Mouse (Mus musculus) erythroid progenitor cell, adult 5-6 weeks (primary cell): ENCODE results near the gene Cnksr1. TPM values are rescaled to one million over a fixed set of nuclear protein-coding genes. Genes with fewer than 3 reads are reported as not detected.
"Not testable (repeated sequence)": the region's sequence is repeated elsewhere in the genome, so short reads cannot be mapped to it uniquely, and the experiment has no call there.

ENCODE experiments used
- ATAC-seq: replicated peaks from 2 replicates; pipeline ENCODE4 v1.8.0; 2016; ENCODE audit warnings: moderate number of reproducible peaks, mild to moderate bottlenecking, moderate TSS enrichment, inconsistent platforms; ENCODE audit not compliant: poor library complexity, low FRiP score, severe bottlenecking
- total RNA-seq, 2 experiments: library from RNA; stranded (forward) in 1 of 2; stranded (reverse) in 1 of 2; fragments of 150-400 nt in 1 of 2; fragments of 186-747, 209-891 nt in 1 of 2; gene quantifications; 2 replicates each; pipeline versions ENCODE4 v1.2.3 to v1.2.4; 2015 to 2017; ENCODE audit warnings: low replicate concordance in 2 of 2

The Cnksr1 gene
- total RNA-seq (2015; ENCODE audit: low replicate concordance) (not detected in 2 replicates), total RNA-seq (2017; ENCODE audit: low replicate concordance) (not detected in 2 replicates)

- 0 out of 2 replicates have a peak, but pooled peaks have one; percentile 16 for ATAC-seq
Measured at GRCm38 (mm10) chr4:134238279-134238651, at the start of gene Cnksr1. Gene Cnksr1 (minus strand): TSS chr4:134238399.

GRCm38 (mm10) chr4:134287575-134288025, 49.4 kb upstream of the Cnksr1 start, which contains the start of gene Pdik1l:
Gene Pdik1l (minus strand): TSS chr4:134287895.
- peak; percentile 75 for ATAC-seq

- peak; percentile 72 for ATAC-seq
Measured at GRCm38 (mm10) chr4:134287168-134287564, 49.0 kb upstream of the Cnksr1 start.

GRCm38 (mm10) chr4:134286226-134287167, 48.3 kb upstream of the Cnksr1 start:
- peak; percentile 5; the same call in 1 of the 2 replicates for ATAC-seq

GRCm38 (mm10) chr4:134284942-134285341, 46.7 kb upstream of the Cnksr1 start:
- ATAC-seq = peak; percentile 56

- ATAC-seq = peak; percentile 94
Measured at GRCm38 (mm10) chr4:134273417-134274345, 35.5 kb upstream of the Cnksr1 start.

GRCm38 (mm10) chr4:134272731-134273416, 34.7 kb upstream of the Cnksr1 start:
- 0 out of 2 replicates have a peak, but pooled peaks have one; percentile 12 for ATAC-seq

GRCm38 (mm10) chr4:134271979-134272378, 33.8 kb upstream of the Cnksr1 start:
- ATAC-seq = no peak

- ATAC-seq = not testable (repeated sequence)
Measured at GRCm38 (mm10) chr4:134269622-134270021, 31.4 kb upstream of the Cnksr1 start.

GRCm38 (mm10) chr4:134268102-134268655, 30.0 kb upstream of the Cnksr1 start:
- no peak for ATAC-seq

- ATAC-seq = no peak
Measured at GRCm38 (mm10) chr4:134265860-134266585, 27.8 kb upstream of the Cnksr1 start.

- 0 out of 2 replicates have a peak, but pooled peaks have one; percentile 75 for ATAC-seq
Measured at GRCm38 (mm10) chr4:134263191-134263590, 25.0 kb upstream of the Cnksr1 start.

GRCm38 (mm10) chr4:134258354-134258753, 20.2 kb upstream of the Cnksr1 start:
- no peak for ATAC-seq

GRCm38 (mm10) chr4:134257198-134258009, 19.2 kb upstream of the Cnksr1 start:
- no peak for ATAC-seq

GRCm38 (mm10) chr4:134256407-134257197, 18.4 kb upstream of the Cnksr1 start:
- ATAC-seq = no peak

- no peak for ATAC-seq
Measured at GRCm38 (mm10) chr4:134255854-134256253, 17.7 kb upstream of the Cnksr1 start.

- no peak for ATAC-seq
Measured at GRCm38 (mm10) chr4:134254835-134255234, 16.6 kb upstream of the Cnksr1 start.
